26 mouse cellular contexts compared by ENCODE assay signal in genomic region chrX:134741862-134742261, GRCm38 (mm10).
"Had no signal": no experiment of that assay in that cellular context is flagged by ENCODE, and none has a peak within 500 bp of the region (broad histone marks: within the 10 kb centered on the region; RNA-seq: fewer than 3 reads in every experiment).

No protein-coding gene starts in this region.

- H3K36me3 ChIP-seq: hindbrain, embryonic 10.5 days; hindbrain, embryonic 12.5 days; kidney, embryonic 15.5 days; limb, embryonic 10.5 days; limb, embryonic 12.5 days had no signal

- H3K4me1 ChIP-seq: hindbrain, embryonic 10.5 days; hindbrain, embryonic 12.5 days; kidney, embryonic 15.5 days; limb, embryonic 10.5 days; limb, embryonic 12.5 days had no signal

- H3K9me3 ChIP-seq: hindbrain, embryonic 10.5 days; hindbrain, embryonic 12.5 days; kidney, embryonic 15.5 days; limb, embryonic 10.5 days; limb, embryonic 12.5 days had no signal

- DNase-seq: gastrocnemius, adult 2 months; gastrocnemius, postnatal 10 days; gastrocnemius, postnatal 25 days; heart, adult 11 months; heart, adult 2 months; heart, postnatal 10 days; heart, postnatal 4 days; kidney, adult 11 months; kidney, adult 2 months; kidney, adult 9 months; kidney, postnatal 14 days; kidney, postnatal 36 days; layer of hippocampus, adult 9-11 months; layer of hippocampus, postnatal 36 days; liver had no signal

- H3K4me2 ChIP-seq: heart, embryonic 11.5 days; hindbrain, embryonic 12.5 days; hindbrain, embryonic 14.5 days; kidney, embryonic 15.5 days; limb, embryonic 12.5 days; liver, embryonic 11.5 days had no signal

- H3K27ac ChIP-seq: gastrocnemius, adult 2 months; heart, adult 2 months; hindbrain, embryonic 10.5 days; hindbrain, embryonic 12.5 days; hindbrain, embryonic 14.5 days; kidney, embryonic 15.5 days; kidney, postnatal 0 days; limb, embryonic 10.5 days; limb, embryonic 12.5 days had no signal

- H3K4me3 ChIP-seq: gastrocnemius, adult 2 months; heart, adult 2 months; hindbrain, embryonic 10.5 days; hindbrain, embryonic 12.5 days; kidney, embryonic 15.5 days; limb, embryonic 10.5 days; limb, embryonic 12.5 days had no signal

- H3K9ac ChIP-seq: hindbrain, embryonic 12.5 days; hindbrain, embryonic 14.5 days; kidney, embryonic 15.5 days; limb, embryonic 12.5 days had no signal

- ATAC-seq: hindbrain, embryonic 16.5 days; intestine, embryonic 16.5 days had no signal
